Mouse (Mus musculus) hindbrain, embryonic 11.5 days (tissue): ENCODE measurements around the gene Gm6993. TPM values are rescaled to one million over a fixed set of nuclear protein-coding genes. Genes with fewer than 3 reads are reported as not detected.

Source experiments
- ATAC-seq: fragments of 200-750 bp; cut with Nextera tagmentation; 2 replicates; pipeline ENCODE4 v1.8.0; 2017; ENCODE audit warnings: mild to moderate bottlenecking, moderate TSS enrichment, moderate library complexity; ENCODE audit not compliant: low FRiP score
- DNase-seq: peaks from one replicate; pipeline ENCODE4 v3.0.0-alpha.2; 2015; ENCODE audit warnings: low spot score
- H3K27ac ChIP-seq: fragments of 300-500 bp; sonication (generic); 2 replicates; pipeline ENCODE4 v1.5.1; 2014; ENCODE audit warnings: mild to moderate bottlenecking, low read depth, low read length
- H3K27me3 ChIP-seq: fragments of 300-500 bp; sonication (generic); 2 replicates; pipeline ENCODE4 v1.6.1; 2014; ENCODE audit warnings: mild to moderate bottlenecking, low read length, moderate library complexity, mixed read lengths; ENCODE audit not compliant: control insufficient read depth, insufficient read depth
- H3K36me3 ChIP-seq: fragments of 300-500 bp; sonication (generic); 2 replicates; pipeline ENCODE4 v1.6.1; 2014; ENCODE audit warnings: mild to moderate bottlenecking, low read length, moderate library complexity, mixed read lengths; ENCODE audit not compliant: control insufficient read depth, insufficient read depth
- H3K4me1 ChIP-seq: fragments of 300-500 bp; sonication (generic); replicated peaks from 2 replicates; pipeline ENCODE4 v1.6.1; 2014; ENCODE audit warnings: low read length, mixed read lengths; ENCODE audit not compliant: control insufficient read depth, insufficient read depth
- H3K4me2 ChIP-seq: fragments of 300-500 bp; sonication (generic); replicated peaks from 2 replicates; pipeline ENCODE4 v1.6.1; 2014; ENCODE audit warnings: mild to moderate bottlenecking, low read depth, low read length
- H3K4me3 ChIP-seq: fragments of 300-500 bp; sonication (generic); 2 replicates; pipeline ENCODE4 v1.5.1; 2014; ENCODE audit warnings: low read depth, low read length
- H3K9ac ChIP-seq: fragments of 300-500 bp; sonication (generic); 2 replicates; pipeline ENCODE4 v1.6.1; 2014; ENCODE audit warnings: low read depth, low read length
- H3K9me3 ChIP-seq: fragments of 300-500 bp; sonication (generic); 2 replicates; pipeline ENCODE4 v1.6.1; 2016; ENCODE audit warnings: low read length; ENCODE audit not compliant: control insufficient read depth
- WGBS: fragments of 180-500 bp; shearing (Covaris S2); extraction: QIAGEN DNeasy Blood & Tissue Kit; methylation state at CpG from one replicate; pipeline ENCODE4 v1.1.7; 2014; 5-methylcytosine and 5-hydroxymethylcytosine counted together
- polyA plus RNA-seq: library from polyadenylated mRNA; unstranded; fragments of >200 nt; fragmentation: Nextera tagmentation; extraction: Ambion mirVana; gene quantifications from 2 replicates; pipeline ENCODE4 v1.2.1, GENCODE M21; 2014

Gm6993 gene
- polyA plus RNA-seq, 1 experiment from 2014 or later = not detected

GRCm38 (mm10) chr12:31213556-31213955 is 27.0 kb upstream of the Gm6993 start:
- Histone ChIP-seq H3K27ac (no peak overlapping the region), H3K27me3 (no peaks in the 10 kb centered on the region), H3K4me2 (no peak overlapping the region), H3K9ac (no peak overlapping the region), H3K4me3 (no peak overlapping the region), H3K9me3 (no peaks in the 10 kb centered on the region), H3K36me3 (no peaks in the 10 kb centered on the region), H3K4me1 (no peaks in the 10 kb centered on the region)
- ATAC-seq = no peak
- no peak for DNase-seq
- WGBS = 93% methylated on average over 7 of the region's 7 CpGs

DNA sequence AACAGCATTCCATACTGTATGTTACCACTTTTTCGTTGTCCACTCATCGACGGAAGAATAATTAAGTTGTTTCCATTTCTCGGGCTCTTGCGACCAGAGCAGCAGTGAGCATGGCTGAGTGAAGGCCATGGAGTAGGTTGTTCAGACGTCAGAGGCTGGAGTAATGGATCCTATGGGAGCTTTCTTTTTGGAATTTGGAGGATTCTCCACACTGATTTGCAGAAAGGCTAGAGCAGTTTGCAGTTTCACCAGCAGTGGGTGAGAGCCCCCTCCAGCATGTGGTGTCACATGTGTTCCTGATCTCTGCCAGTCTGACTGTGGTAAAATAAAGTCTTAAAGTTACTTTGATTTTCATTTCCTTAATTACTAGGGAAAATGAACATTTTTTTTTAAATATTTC is 25.6 kb upstream of the Gm6993 start:
- DNase-seq (no peak), ATAC-seq (no peak)
- Histone ChIP-seq H3K36me3 (no peaks in the 10 kb centered on the region), H3K9ac (no peak overlapping the region), H3K27me3 (no peaks in the 10 kb centered on the region), H3K4me1 (no peaks in the 10 kb centered on the region), H3K9me3 (no peaks in the 10 kb centered on the region), H3K27ac (no peak overlapping the region), H3K4me2 (no peak overlapping the region), H3K4me3 (no peak overlapping the region)
- WGBS = 82% methylated on average over 6 of the region's 6 CpGs

DNA sequence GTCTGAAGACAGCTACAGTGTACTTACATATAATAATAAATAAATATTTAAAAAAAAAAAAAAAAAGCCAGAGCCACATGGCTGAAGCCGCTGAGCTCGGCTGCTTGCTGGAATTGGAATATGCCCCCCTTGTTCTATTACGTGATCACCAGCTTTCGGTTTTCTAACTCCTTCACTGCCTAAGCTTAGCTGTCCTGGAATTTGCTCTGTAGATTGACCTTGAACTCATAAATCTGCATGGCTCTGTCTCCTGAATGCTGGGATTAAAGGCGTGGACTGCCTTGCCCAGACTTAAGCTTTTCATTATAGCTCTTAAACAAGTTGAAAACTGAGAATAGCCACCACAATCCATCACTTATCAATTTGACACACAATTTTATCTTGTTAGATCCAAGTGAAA is 23.3 kb upstream of the Gm6993 start:
- DNase-seq (no peak), ATAC-seq (no peak)
- Histone ChIP-seq H3K4me3 (no peak overlapping the region), H3K36me3 (no peaks in the 10 kb centered on the region), H3K9me3 (no peaks in the 10 kb centered on the region), H3K4me1 (no peaks in the 10 kb centered on the region), H3K27me3 (no peaks in the 10 kb centered on the region), H3K27ac (no peak overlapping the region), H3K9ac (no peak overlapping the region), H3K4me2 (no peak overlapping the region)
- WGBS = 87% methylated on average over 5 of the region's 5 CpGs

DNA sequence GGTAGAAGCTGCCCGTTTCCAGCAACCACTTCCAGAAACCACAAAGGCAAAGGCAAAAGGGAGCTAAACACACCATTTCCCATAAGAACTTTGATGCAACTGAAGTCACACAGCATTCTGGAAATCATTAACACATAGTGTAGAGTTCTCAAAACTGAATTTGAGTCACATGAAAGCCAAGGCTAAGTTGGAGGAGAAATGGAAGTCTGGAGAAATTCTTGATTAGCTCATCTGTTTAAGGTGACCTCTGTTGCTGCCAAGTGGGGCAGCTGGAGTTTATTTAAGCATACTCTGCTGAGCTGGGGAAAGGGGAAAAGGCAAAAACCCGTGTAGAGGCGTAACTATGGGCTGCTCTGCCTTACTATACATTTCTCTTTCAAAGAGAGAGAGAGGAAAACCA is 21.8 kb upstream of the Gm6993 start:
- Histone ChIP-seq H3K27ac (no peak overlapping the region), H3K4me2 (no peak overlapping the region), H3K9me3 (no peaks in the 10 kb centered on the region), H3K4me3 (no peak overlapping the region), H3K4me1 (no peaks in the 10 kb centered on the region), H3K9ac (no peak overlapping the region), H3K27me3 (no peaks in the 10 kb centered on the region), H3K36me3 (no peaks in the 10 kb centered on the region)
- 77% methylated on average over 3 of the region's 3 CpGs for WGBS
- no peak for DNase-seq
- no peak for ATAC-seq

DNA sequence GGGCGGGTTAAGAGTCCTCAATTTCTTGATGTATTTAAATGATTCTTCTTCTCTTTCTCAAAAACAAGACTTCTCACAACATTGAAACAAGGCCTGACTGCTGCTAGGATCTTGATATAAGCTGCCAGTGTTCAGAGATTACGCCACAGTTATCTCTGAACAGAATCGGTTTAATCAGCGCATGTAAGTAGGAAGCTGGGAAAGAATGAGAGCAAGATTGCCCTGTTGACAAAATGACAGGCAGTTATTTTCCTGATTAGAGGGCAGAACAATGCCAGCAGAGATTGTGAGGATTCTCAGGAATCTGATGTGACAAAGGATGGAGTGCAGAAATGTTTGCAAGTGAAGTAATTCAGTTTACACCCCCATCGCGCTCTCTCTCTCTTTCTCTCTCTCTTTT is 19.0 kb upstream of the Gm6993 start:
- ATAC-seq (no peak), DNase-seq (no peak)
- H3K9me3 ChIP-seq = no peaks in the 10 kb centered on the region
- H3K4me3 ChIP-seq = no peak overlapping the region
- no peaks in the 10 kb centered on the region for H3K36me3 ChIP-seq
- 85% methylated on average over 6 of the region's 6 CpGs for whole genome bisulfite sequencing
- H3K4me2 ChIP-seq = no peak overlapping the region
- no peaks in the 10 kb centered on the region for H3K4me1 ChIP-seq
- H3K27ac ChIP-seq = no peak overlapping the region
- no peak overlapping the region for H3K9ac ChIP-seq
- no peaks in the 10 kb centered on the region for H3K27me3 ChIP-seq

GRCm38 (mm10) chr12:31222282-31222681 is 18.3 kb upstream of the Gm6993 start:
- Histone ChIP-seq H3K9ac (no peak overlapping the region), H3K4me1 (no peaks in the 10 kb centered on the region), H3K27ac (no peak overlapping the region), H3K9me3 (no peaks in the 10 kb centered on the region), H3K27me3 (no peaks in the 10 kb centered on the region), H3K4me2 (no peak overlapping the region), H3K4me3 (no peak overlapping the region), H3K36me3 (no peaks in the 10 kb centered on the region)
- DNase-seq (no peak), ATAC-seq (no peak)
- 41% methylated on average over 2 of the region's 2 CpGs for WGBS

- ATAC-seq (no peak), DNase-seq (no peak)
- 37% methylated on average over 3 of the region's 3 CpGs for WGBS
- Histone ChIP-seq H3K4me2 (no peak overlapping the region), H3K9me3 (no peaks in the 10 kb centered on the region), H3K4me1 (no peaks in the 10 kb centered on the region), H3K27me3 (no peaks in the 10 kb centered on the region), H3K36me3 (no peaks in the 10 kb centered on the region), H3K9ac (no peak overlapping the region), H3K4me3 (no peak overlapping the region), H3K27ac (no peak overlapping the region)
Measured at GRCm38 (mm10) chr12:31222741-31223140, 17.8 kb upstream of the Gm6993 start.

DNA sequence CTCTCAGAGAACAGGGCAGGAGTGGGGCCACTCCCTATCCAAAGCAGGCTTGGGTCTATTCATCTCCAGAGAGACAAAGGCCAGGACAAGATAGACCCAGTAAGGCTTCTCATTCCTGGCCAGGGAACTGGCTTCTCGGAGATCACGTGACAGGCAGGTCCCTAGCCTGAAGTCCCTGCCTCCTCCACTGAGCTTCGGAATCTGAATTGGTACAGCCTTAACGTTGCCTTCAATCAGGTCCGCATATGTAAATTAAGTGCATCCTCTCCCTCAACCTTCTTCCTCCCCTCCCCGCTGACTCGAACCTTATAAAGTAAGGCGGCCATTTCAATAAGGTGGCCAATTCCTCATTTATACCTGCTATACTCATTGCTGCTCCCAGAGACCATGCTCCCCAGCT is 15.1 kb upstream of the Gm6993 start:
- H3K9ac ChIP-seq = no peak overlapping the region
- no peaks in the 10 kb centered on the region for H3K36me3 ChIP-seq
- H3K4me1 ChIP-seq = no peaks in the 10 kb centered on the region
- no peak overlapping the region for H3K4me3 ChIP-seq
- no peaks in the 10 kb centered on the region for H3K27me3 ChIP-seq
- 49% methylated on average over 8 of the region's 8 CpGs for WGBS
- DNase-seq (no peak), ATAC-seq (0 out of 2 replicates have a peak, but pooled peaks have one; percentile 35)
- no peaks in the 10 kb centered on the region for H3K9me3 ChIP-seq
- no peak overlapping the region for H3K4me2 ChIP-seq
- H3K27ac ChIP-seq = no peak overlapping the region

- no peaks in the 10 kb centered on the region for H3K27me3 ChIP-seq
- no peak for ATAC-seq
- H3K4me1 ChIP-seq = no peaks in the 10 kb centered on the region
- DNase-seq = no peak
- H3K9me3 ChIP-seq = no peaks in the 10 kb centered on the region
- no peaks in the 10 kb centered on the region for H3K36me3 ChIP-seq
- WGBS = 84% methylated on average over 3 of the region's 3 CpGs
- no peak overlapping the region for H3K9ac ChIP-seq
- no peak overlapping the region for H3K4me2 ChIP-seq
- H3K27ac ChIP-seq = no peak overlapping the region
- H3K4me3 ChIP-seq = no peak overlapping the region
Measured at GRCm38 (mm10) chr12:31227167-31227566, 13.4 kb upstream of the Gm6993 start.
